Mouse (Mus musculus): ENCODE data around the gene Cenpx.

GRCm38 (mm10) chr11:120715131-120715530, 1.6 kb upstream of the Cenpx start:
- TF ChIP-seq CTCF (IDR thresholded peaks at IDR 0.05; ENCODE audit: low read depth) (no peak), EP300 (IDR thresholded peaks at IDR 0.05; ENCODE audit: low read depth) (no peak)

Data from heart, postnatal 0 days (tissue).